Mouse (Mus musculus) hindbrain, postnatal 0 days (tissue): Measurements from ENCODE around the gene Ascl5. TPM values are rescaled to one million over a fixed set of nuclear protein-coding genes. Genes with fewer than 3 reads are reported as not detected.
A peak's percentile ranks its signal among the peaks of the same experiment; 100 is the strongest.

ENCODE experiments used
- ATAC-seq: fragments of 200-750 bp; cut with Nextera tagmentation; 2 replicates; pipeline ENCODE4 v1.8.0; 2017; ENCODE audit warnings: mild to moderate bottlenecking, moderate TSS enrichment, moderate library complexity
- DNase-seq: peaks from one replicate; pipeline ENCODE4 v3.0.0-alpha.2; 2015; ENCODE audit warnings: low spot score
- H3K27ac ChIP-seq: fragments of 300-500 bp; sonication (generic); 2 replicates; pipeline ENCODE4 v1.5.1; 2014; ENCODE audit warnings: mild to moderate bottlenecking
- H3K27me3 ChIP-seq: fragments of 300-500 bp; sonication (generic); 2 replicates; pipeline ENCODE4 v1.6.1; 2014; ENCODE audit warnings: low read length, mixed read lengths; ENCODE audit not compliant: insufficient read depth
- H3K36me3 ChIP-seq: fragments of 300-500 bp; sonication (generic); 2 replicates; pipeline ENCODE4 v1.6.1; 2014; ENCODE audit warnings: low read length, mixed read lengths; ENCODE audit not compliant: insufficient read depth
- H3K4me1 ChIP-seq: fragments of 300-500 bp; sonication (generic); 2 replicates; pipeline ENCODE4 v1.6.1; 2014; ENCODE audit warnings: antibody characterized with exemption, low read length, mixed read lengths; ENCODE audit not compliant: insufficient read depth
- H3K4me2 ChIP-seq: fragments of 300-500 bp; sonication (generic); 2 replicates; pipeline ENCODE4 v1.6.1; 2014; ENCODE audit warnings: low read depth, mild to moderate bottlenecking, low read length, moderate library complexity, mixed read lengths
- H3K4me3 ChIP-seq: fragments of 300-500 bp; sonication (generic); 2 replicates; pipeline ENCODE4 v1.5.1; 2014; ENCODE audit warnings: low read length
- H3K9ac ChIP-seq: fragments of 300-500 bp; sonication (generic); replicated peaks from 2 replicates; pipeline ENCODE4 v1.6.1; 2014; ENCODE audit warnings: mild to moderate bottlenecking, low read length, moderate library complexity, mixed read lengths
- H3K9me3 ChIP-seq: fragments of 300-500 bp; sonication (generic); 2 replicates; pipeline ENCODE4 v1.6.1; 2016; ENCODE audit warnings: low read length, mixed read lengths
- CTCF ChIP-seq: IDR thresholded peaks from 2 replicates; pipeline ENCODE4 v1.5.1; 2016; ENCODE audit warnings: antibody characterized with exemption, control low read depth, low read depth
- WGBS: fragments of 180-500 bp; shearing (Covaris S2); extraction: QIAGEN DNeasy Blood & Tissue Kit; methylation state at CpG from one replicate; pipeline ENCODE4 v1.1.7; 2014; 5-methylcytosine and 5-hydroxymethylcytosine counted together
- polyA plus RNA-seq: library from polyadenylated mRNA; unstranded; fragments of >200 nt; fragmentation: Nextera tagmentation; extraction: Ambion mirVana; gene quantifications from 2 replicates; pipeline ENCODE4 v1.2.1, GENCODE M21; 2015
- total RNA-seq: library from RNA; depleted of rRNA; stranded (reverse); fragments of >200 nt; gene quantifications from 2 replicates; pipeline ENCODE4 v1.2.3, GENCODE M21; 2014

The Ascl5 gene
- total and polyA plus RNA-seq, 2 experiments from 2014 or later, result 0.38 TPM; not detected in 1

GRCm38 (mm10) chr1:136031697-136032096 lies 18.9 kb upstream of the Ascl5 start:
- no peaks in the 10 kb centered on the region for H3K9me3 ChIP-seq
- H3K27ac ChIP-seq, result no peak overlapping the region
- no peak for ATAC-seq
- no peak for DNase-seq
- no peaks in the 10 kb centered on the region for H3K4me1 ChIP-seq
- no peak overlapping the region for H3K9ac ChIP-seq
- 76% methylated on average over 8 of the region's 8 CpGs for WGBS
- H3K4me2 ChIP-seq, result no peak overlapping the region
- no peaks in the 10 kb centered on the region for H3K27me3 ChIP-seq
- H3K4me3 ChIP-seq, result no peak overlapping the region
- peaks cover 33% of the 10 kb centered on the region for H3K36me3 ChIP-seq
- no peak for TF ChIP-seq CTCF

- no peak for TF ChIP-seq CTCF
- Histone ChIP-seq H3K36me3 (peaks cover 23% of the 10 kb centered on the region; the same call in 1 of the 2 replicates), H3K27ac (no peak overlapping the region), H3K4me2 (no peak overlapping the region), H3K27me3 (no peaks in the 10 kb centered on the region), H3K4me3 (no peak overlapping the region), H3K9ac (no peak overlapping the region), H3K4me1 (no peaks in the 10 kb centered on the region), H3K9me3 (no peaks in the 10 kb centered on the region)
- WGBS, result 63% methylated on average over 7 of the region's 7 CpGs
- DNase-seq (no peak), ATAC-seq (no peak; the same call in 1 of the 2 replicates)
Observed at GRCm38 (mm10) chr1:136032961-136033360, 17.6 kb upstream of the Ascl5 start.

- 57% methylated on average over 5 of the region's 5 CpGs for WGBS
- DNase-seq, result peak; percentile 54
- H3K36me3 ChIP-seq, result 0 out of 2 replicates have a peak, but pooled peaks cover 13% of the 10 kb centered on the region
- H3K27me3 ChIP-seq, result no peaks in the 10 kb centered on the region
- H3K4me3 ChIP-seq, result no peak overlapping the region
- H3K27ac ChIP-seq, result no peak overlapping the region
- H3K4me1 ChIP-seq, result 0 out of 2 replicates have a peak, but pooled peaks cover 6% of the 10 kb centered on the region
- H3K9ac ChIP-seq, result no peak overlapping the region
- no peak for ATAC-seq
- no peak overlapping the region for H3K4me2 ChIP-seq
- H3K9me3 ChIP-seq, result no peaks in the 10 kb centered on the region
- no peak for TF ChIP-seq CTCF
Observed at GRCm38 (mm10) chr1:136038746-136039538, 11.7 kb upstream of the Ascl5 start.

GRCm38 (mm10) chr1:136040452-136040851 lies 10.2 kb upstream of the Ascl5 start:
- no peaks in the 10 kb centered on the region for H3K9me3 ChIP-seq
- no peak overlapping the region for H3K27ac ChIP-seq
- H3K4me1 ChIP-seq, result 0 out of 2 replicates have a peak, but pooled peaks cover 6% of the 10 kb centered on the region
- DNase-seq (no peak), ATAC-seq (peak; percentile 37; the same call in 1 of the 2 replicates)
- H3K9ac ChIP-seq, result no peak overlapping the region
- H3K27me3 ChIP-seq, result no peaks in the 10 kb centered on the region
- H3K4me3 ChIP-seq, result no peak overlapping the region
- no peak for TF ChIP-seq CTCF
- H3K36me3 ChIP-seq, result no peaks in the 10 kb centered on the region
- no peak overlapping the region for H3K4me2 ChIP-seq
- 24% methylated on average over 11 of the region's 11 CpGs for WGBS

- no peak overlapping the region for H3K4me3 ChIP-seq
- no peak overlapping the region for H3K9ac ChIP-seq
- DNase-seq (peak; percentile 52), ATAC-seq (no peak)
- H3K9me3 ChIP-seq, result no peaks in the 10 kb centered on the region
- no peaks in the 10 kb centered on the region for H3K36me3 ChIP-seq
- H3K4me2 ChIP-seq, result no peak overlapping the region
- no peaks in the 10 kb centered on the region for H3K27me3 ChIP-seq
- H3K4me1 ChIP-seq, result 0 out of 2 replicates have a peak, but pooled peaks cover 6% of the 10 kb centered on the region
- 21% methylated on average over 4 of the region's 4 CpGs for WGBS
- TF ChIP-seq CTCF, result no peak
- no peak overlapping the region for H3K27ac ChIP-seq
Observed at GRCm38 (mm10) chr1:136040874-136041273, 9.7 kb upstream of the Ascl5 start.

GRCm38 (mm10) chr1:136045774-136046173 lies 4.8 kb upstream of the Ascl5 start:
- H3K27me3 ChIP-seq, result 0 out of 2 replicates have a peak, but pooled peaks cover 4% of the 10 kb centered on the region
- no peak overlapping the region for H3K9ac ChIP-seq
- no peak overlapping the region for H3K27ac ChIP-seq
- peak; percentile 87 for DNase-seq
- H3K4me3 ChIP-seq, result no peak overlapping the region
- peaks cover 2% of the 10 kb centered on the region; the same call in 1 of the 2 replicates for H3K4me1 ChIP-seq
- H3K4me2 ChIP-seq, result no peak overlapping the region
- H3K9me3 ChIP-seq, result no peaks in the 10 kb centered on the region
- WGBS, result 9% methylated on average over 4 of the region's 4 CpGs
- peak; percentile 55 for ATAC-seq
- TF ChIP-seq CTCF, result peak; percentile 87
- H3K36me3 ChIP-seq, result no peaks in the 10 kb centered on the region

- 7% methylated on average over 2 of the region's 2 CpGs for WGBS
Observed at GRCm38 (mm10) chr1:136047432-136047831, 3.2 kb upstream of the Ascl5 start.

More at GRCm38 (mm10) chr1:136047432-136047831, 3.2 kb upstream of the Ascl5 start:
- Histone ChIP-seq H3K36me3 (no peaks in the 10 kb centered on the region), H3K27me3 (0 out of 2 replicates have a peak, but pooled peaks cover 4% of the 10 kb centered on the region), H3K27ac (no peak overlapping the region), H3K4me3 (no peak overlapping the region), H3K9ac (no peak overlapping the region), H3K4me2 (no peak overlapping the region), H3K9me3 (no peaks in the 10 kb centered on the region), H3K4me1 (peaks cover 6% of the 10 kb centered on the region; the same call in 1 of the 2 replicates)
- peak; percentile 79 for TF ChIP-seq CTCF
- ATAC-seq (no peak), DNase-seq (peak; percentile 63)
